Mouse (Mus musculus) spleen, adult 2 months (tissue): Measurements from ENCODE around the gene Cpne2.

ENCODE experiments used
- CTCF ChIP-seq: fragments of 200-500 bp; IDR thresholded peaks from 2 replicates; pipeline ENCODE4 v1.5.1; 2011; ENCODE audit warnings: mild to moderate bottlenecking, inconsistent platforms; ENCODE audit not compliant: insufficient read depth, insufficient read length, insufficient replicate concordance; ENCODE audit errors: extremely low read depth
- POLR2A ChIP-seq: fragments of 200-500 bp; IDR thresholded peaks from 2 replicates; pipeline ENCODE4 v1.6.1; 2011; ENCODE audit warnings: low read depth, low read length, inconsistent platforms

GRCm38 (mm10) chr8:94516209-94516593 is 16.6 kb upstream of the Cpne2 start:
- no peak for TF ChIP-seq CTCF
- no peak for TF ChIP-seq POLR2A
